Mouse (Mus musculus) limb, embryonic 14.5 days (tissue): ENCODE data around the gene Rufy1. TPM values are rescaled to one million over a fixed set of nuclear protein-coding genes. Genes with fewer than 3 reads are reported as not detected.

Experiments
- ATAC-seq: fragments of 200-750 bp; cut with Nextera tagmentation; 2 replicates; pipeline ENCODE4 v1.8.0; 2017; ENCODE audit warnings: low read depth, moderate number of reproducible peaks, moderate TSS enrichment; ENCODE audit not compliant: low FRiP score
- DNase-seq: peaks from one replicate; pipeline ENCODE4 v3.0.0-alpha.2; 2015; ENCODE audit warnings: low spot score
- H3K27ac ChIP-seq: fragments of 300-500 bp; sonication (generic); replicated peaks from 2 replicates; pipeline ENCODE4 v1.5.1; 2014; ENCODE audit warnings: low read depth, mild to moderate bottlenecking, low read length, moderate library complexity, mixed read lengths
- H3K27me3 ChIP-seq: fragments of 300-500 bp; sonication (generic); 2 replicates; pipeline ENCODE4 v1.6.1; 2014; ENCODE audit warnings: low read length, mixed read lengths; ENCODE audit not compliant: control insufficient read depth, insufficient read depth
- H3K36me3 ChIP-seq: fragments of 300-500 bp; sonication (generic); 2 replicates; pipeline ENCODE4 v1.6.1; 2014; ENCODE audit warnings: mild to moderate bottlenecking, low read length, moderate library complexity, mixed read lengths; ENCODE audit not compliant: control insufficient read depth, insufficient read depth
- H3K4me1 ChIP-seq: fragments of 300-500 bp; sonication (generic); 2 replicates; pipeline ENCODE4 v1.6.1; 2014; ENCODE audit warnings: antibody characterized with exemption, low read length, mixed read lengths; ENCODE audit not compliant: control insufficient read depth, insufficient read depth
- H3K4me2 ChIP-seq: fragments of 300-500 bp; sonication (generic); replicated peaks from 2 replicates; pipeline ENCODE4 v1.6.1; 2014; ENCODE audit warnings: low read depth, mild to moderate bottlenecking, low read length, moderate library complexity; ENCODE audit not compliant: severe bottlenecking
- H3K4me3 ChIP-seq: fragments of 300-500 bp; sonication (generic); replicated peaks from 2 replicates; pipeline ENCODE4 v1.5.1; 2014; ENCODE audit warnings: low read length
- H3K9ac ChIP-seq: fragments of 300-500 bp; sonication (generic); 2 replicates; pipeline ENCODE4 v1.6.1; 2014; ENCODE audit warnings: mild to moderate bottlenecking, low read depth, low read length, moderate library complexity; ENCODE audit not compliant: severe bottlenecking
- H3K9me3 ChIP-seq: fragments of 300-500 bp; sonication (generic); 2 replicates; pipeline ENCODE4 v1.6.1; 2016; ENCODE audit warnings: low read length; ENCODE audit not compliant: control insufficient read depth
- POLR2A ChIP-seq: fragments of 200-500 bp; IDR thresholded peaks from 2 replicates; pipeline ENCODE4 v1.8.0; 2012; ENCODE audit warnings: inconsistent platforms, mild to moderate bottlenecking, moderate library complexity, borderline replicate concordance; ENCODE audit not compliant: insufficient read depth, insufficient read length; ENCODE audit errors: extremely low read depth
- WGBS: fragments of 180-500 bp; shearing (Covaris S2); extraction: QIAGEN DNeasy Blood & Tissue Kit; methylation state at CpG from one replicate; pipeline ENCODE4 v1.1.7; 2014; 5-methylcytosine and 5-hydroxymethylcytosine counted together
- polyA plus RNA-seq, 2 experiments: library from polyadenylated mRNA; depleted of rRNA in 1 of 2; stranded (reverse) in 1 of 2; unstranded in 1 of 2; fragments of >200 nt; fragmentation: Nextera tagmentation in 1 of 2; extraction: Ambion mirVana in 1 of 2; gene quantifications; 2 replicates each; pipeline versions ENCODE4 v1.2.1 to v1.2.3; 2012 to 2014

Rufy1 gene
- polyA plus RNA-seq, 2 experiments: 20.3 to 24.9 TPM

DNA sequence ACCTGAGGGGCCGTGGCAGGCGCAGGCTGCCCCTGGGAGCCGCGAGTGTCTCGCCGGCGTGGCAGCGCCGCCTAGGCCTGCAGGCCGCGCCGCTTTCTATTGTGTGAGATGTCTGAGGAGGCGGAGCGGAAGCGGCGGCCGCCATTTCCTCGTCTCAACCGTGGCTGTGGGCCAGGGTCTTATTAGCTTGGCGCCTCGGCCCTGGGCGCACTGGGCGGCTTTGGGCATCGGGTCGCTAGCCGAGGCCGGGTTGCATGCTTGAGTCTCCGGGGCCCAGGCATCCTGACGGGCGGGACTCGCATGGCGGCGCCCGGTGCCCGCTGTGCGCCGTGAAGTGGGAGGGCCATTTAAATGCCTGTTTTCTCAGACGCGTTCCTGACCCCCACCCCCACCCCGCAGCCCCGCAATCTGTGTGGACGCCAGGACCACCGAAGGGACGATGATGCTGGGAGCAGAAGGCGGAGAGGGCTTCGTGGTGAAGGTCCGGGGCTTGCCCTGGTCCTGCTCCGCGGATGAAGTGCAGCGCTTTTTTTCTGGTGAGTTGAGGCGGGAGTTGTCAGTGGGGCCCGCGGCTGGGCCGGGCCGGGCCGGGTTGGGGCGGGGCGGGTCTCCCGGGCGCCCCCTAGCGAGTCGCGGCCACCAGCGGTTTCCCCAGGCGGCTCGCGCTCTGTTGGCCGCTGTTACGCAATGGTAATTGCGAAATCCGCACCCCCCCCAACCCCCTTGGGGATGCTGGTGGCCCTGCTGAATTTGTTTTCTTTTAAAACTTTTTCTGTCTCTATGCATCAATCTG is 52.8 kb downstream of the Rufy1 start:
- Histone ChIP-seq H3K4me1 (peaks cover 20% of the 10 kb centered on the region), H3K27ac (peak overlapping the region; percentile 99), H3K9ac (peak overlapping the region; percentile 97), H3K36me3 (peaks cover 37% of the 10 kb centered on the region), H3K27me3 (no peaks in the 10 kb centered on the region), H3K4me2 (peak overlapping the region; percentile 86), H3K9me3 (no peaks in the 10 kb centered on the region), H3K4me3 (peak overlapping the region; percentile 63)
- no peak for TF ChIP-seq POLR2A
- peak; percentile 84 for DNase-seq
- under 1% methylated on average over 65 of the region's 71 CpGs for WGBS
- ATAC-seq: peak; percentile 76

DNA sequence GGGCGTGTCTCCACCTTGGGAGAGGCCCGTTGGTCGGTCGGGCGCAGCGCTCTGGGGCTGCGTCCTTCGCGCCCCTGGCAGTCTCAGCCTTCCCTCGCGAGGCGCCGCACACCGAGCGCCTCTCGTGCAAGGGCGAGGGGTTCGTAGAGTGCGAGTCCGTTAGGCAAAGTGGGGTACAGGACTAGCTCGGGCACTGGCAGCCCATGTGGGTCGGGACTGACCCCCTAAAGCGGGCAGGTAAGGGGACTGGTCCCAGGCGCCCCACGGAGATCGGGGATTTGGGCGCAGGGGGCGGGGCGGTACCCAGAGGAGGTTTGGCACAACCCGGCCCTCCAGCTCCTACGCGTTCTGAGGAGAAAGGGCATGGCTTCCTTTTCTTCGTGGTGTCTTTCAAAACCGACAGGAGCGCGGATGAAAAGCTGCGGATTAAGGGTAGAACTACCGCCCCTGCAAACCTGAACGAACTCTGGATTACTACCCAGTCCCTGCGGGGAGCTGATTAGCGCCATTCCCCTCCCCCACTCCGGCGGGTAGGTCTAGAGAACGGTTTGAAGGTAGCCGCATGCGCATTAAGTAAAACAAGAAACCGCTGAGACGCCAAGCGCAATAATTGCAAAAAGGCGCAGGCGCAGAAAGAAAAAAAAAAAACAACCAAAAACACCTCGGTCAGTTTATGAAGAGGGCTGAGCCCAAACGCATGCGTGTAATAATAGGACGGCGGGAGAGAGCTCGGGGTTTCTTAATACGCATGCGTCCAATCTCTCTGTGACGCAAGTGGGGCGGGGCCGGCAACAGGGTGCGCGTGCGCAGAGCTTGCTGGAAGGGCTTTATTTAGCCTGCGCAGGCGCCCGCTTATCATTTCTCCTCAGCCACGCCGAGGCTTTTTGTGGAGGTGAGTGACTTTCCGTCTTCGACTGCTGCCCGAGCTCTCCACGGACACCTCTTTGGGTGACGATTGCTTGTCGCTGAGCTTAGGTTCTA is 53.7 kb downstream of the Rufy1 start, which contains the start of gene Hnrnph1:
Hnrnph1 (plus strand) TSS at position 80 of the 981 bp plus-strand sequence.
- ATAC-seq (peak; percentile 93), DNase-seq (peak; percentile 99)
- Histone ChIP-seq H3K36me3 (peaks cover 28% of the 10 kb centered on the region), H3K9me3 (no peaks in the 10 kb centered on the region), H3K4me3 (peak within 1 kb of the TSS; percentile 63), H3K4me2 (peak within 1 kb of the TSS; percentile 86), H3K9ac (peak within 1 kb of the TSS; percentile 97), H3K27ac (peak within 1 kb of the TSS; percentile 99), H3K27me3 (no peaks in the 10 kb centered on the region), H3K4me1 (peaks cover 20% of the 10 kb centered on the region)
- WGBS: under 1% methylated on average over 75 of the region's 76 CpGs
- peak; percentile 99; the same call in 1 of the 2 replicates for TF ChIP-seq POLR2A

DNA sequence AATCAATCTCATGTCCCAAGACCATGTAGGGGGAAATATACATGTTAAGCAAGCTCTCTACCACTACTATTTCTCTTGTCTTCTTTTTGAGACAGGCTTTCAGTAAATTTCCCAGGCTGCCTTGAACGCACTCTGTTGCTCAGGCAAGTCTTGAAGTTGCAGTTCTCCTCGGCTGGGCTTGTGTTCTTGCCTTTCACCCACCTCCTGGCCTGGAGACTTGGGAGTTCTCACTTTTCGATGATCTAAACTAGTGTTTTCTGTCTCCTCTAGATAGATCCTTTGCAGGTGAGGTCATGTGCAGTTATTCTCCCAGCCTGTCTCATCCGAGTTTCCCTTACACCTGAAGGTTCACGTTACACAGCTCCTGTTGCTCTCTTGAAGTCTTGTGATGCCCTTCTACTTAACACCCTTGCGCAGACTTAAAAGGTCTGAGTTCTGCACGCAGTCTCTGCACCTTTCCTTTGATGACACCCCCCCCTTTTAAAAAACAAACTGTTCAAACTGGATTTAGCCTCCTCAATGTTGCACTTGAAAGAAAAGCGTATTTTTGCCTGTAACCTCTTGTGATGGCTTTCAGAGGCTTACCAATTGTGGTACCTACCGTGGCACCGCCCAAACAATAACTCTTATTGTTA is 54.7 kb downstream of the Rufy1 start:
- Histone ChIP-seq H3K4me1 (peaks cover 16% of the 10 kb centered on the region), H3K27me3 (no peaks in the 10 kb centered on the region), H3K9ac (peak overlapping the region; percentile 87), H3K9me3 (no peaks in the 10 kb centered on the region), H3K4me2 (peak overlapping the region; percentile 77), H3K4me3 (peak overlapping the region; percentile 63), H3K36me3 (peaks cover 21% of the 10 kb centered on the region), H3K27ac (peak overlapping the region; percentile 98)
- ATAC-seq: no peak
- WGBS: 19% methylated on average over 10 of the region's 10 CpGs
- TF ChIP-seq POLR2A: no peak
- no peak for DNase-seq

DNA sequence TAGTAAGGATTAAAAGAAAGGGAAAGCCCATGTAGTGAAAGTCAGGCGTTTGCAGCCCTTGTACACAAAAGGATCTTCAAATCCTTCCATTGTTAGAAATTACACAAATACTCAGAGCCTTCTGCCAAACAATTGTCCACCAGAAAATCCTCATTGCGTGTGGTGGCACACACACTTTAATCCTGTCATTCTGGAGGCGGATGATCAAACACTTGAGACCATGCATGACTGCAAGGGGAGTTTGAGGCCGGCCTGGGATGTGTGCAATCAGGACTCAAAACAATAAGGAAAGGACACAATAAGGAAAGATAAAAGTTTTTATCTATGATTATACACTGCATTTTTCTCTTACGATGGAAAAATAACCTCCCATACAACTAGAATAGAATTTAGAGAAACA is 55.5 kb downstream of the Rufy1 start:
- Histone ChIP-seq H3K27me3 (no peaks in the 10 kb centered on the region), H3K4me3 (no peak overlapping the region), H3K36me3 (peaks cover 19% of the 10 kb centered on the region), H3K9ac (no peak overlapping the region), H3K9me3 (no peaks in the 10 kb centered on the region), H3K27ac (no peak overlapping the region), H3K4me1 (peaks cover 14% of the 10 kb centered on the region), H3K4me2 (no peak overlapping the region)
- DNase-seq (no peak), ATAC-seq (no peak)
- no peak for TF ChIP-seq POLR2A
- WGBS: 89% methylated on average over 5 of the region's 5 CpGs

DNA sequence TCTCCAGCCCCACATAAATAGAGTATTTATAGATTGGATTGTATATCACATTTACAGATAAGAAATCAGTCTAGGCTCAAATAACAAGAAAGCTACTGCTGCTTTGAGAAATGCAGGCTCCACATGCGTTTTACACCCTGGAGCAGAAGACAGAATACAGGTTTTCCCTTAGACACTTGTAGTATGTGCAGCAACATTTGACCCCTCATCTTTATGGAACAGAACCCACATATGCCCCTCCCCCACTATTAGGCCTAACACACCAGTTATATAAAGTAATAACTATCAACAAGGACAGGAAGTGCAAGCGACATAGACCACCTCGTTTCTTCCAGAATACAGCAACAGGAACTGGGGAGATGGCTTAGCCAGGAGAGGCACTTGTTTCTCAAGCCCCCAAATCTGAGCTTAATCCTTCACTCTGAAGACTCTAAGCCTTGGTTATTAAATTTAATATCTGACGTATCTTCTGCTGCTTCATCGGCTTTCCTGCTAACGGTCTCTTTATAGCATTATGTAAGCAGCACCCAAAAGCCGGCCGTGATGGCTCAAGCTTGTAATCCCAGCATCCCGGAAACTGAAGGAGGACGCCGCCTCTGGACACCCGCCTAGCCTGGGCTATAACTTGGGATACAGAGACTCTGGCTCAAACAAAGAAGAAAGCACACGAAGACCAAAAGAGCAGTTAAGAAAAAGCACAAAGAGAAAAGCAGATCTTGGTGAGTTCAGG is 56.5 kb downstream of the Rufy1 start:
- H3K27me3 ChIP-seq: no peaks in the 10 kb centered on the region
- no peak overlapping the region for H3K4me2 ChIP-seq
- peaks cover 9% of the 10 kb centered on the region for H3K4me1 ChIP-seq
- H3K9ac ChIP-seq: no peak overlapping the region
- H3K4me3 ChIP-seq: no peak overlapping the region
- H3K9me3 ChIP-seq: no peaks in the 10 kb centered on the region
- 87% methylated on average over 13 of the region's 13 CpGs for WGBS
- H3K36me3 ChIP-seq: peaks cover 10% of the 10 kb centered on the region
- H3K27ac ChIP-seq: no peak overlapping the region
- ATAC-seq (no peak), DNase-seq (no peak)
- no peak for TF ChIP-seq POLR2A
